Mouse (Mus musculus) heart, postnatal 25 days (tissue): ENCODE results near the gene Smg7. TPM values are rescaled to one million over a fixed set of nuclear protein-coding genes. Genes with fewer than 3 reads are reported as not detected.

ENCODE experiments used
- DNase-seq: peaks from one replicate; pipeline ENCODE4 v3.0.0; 2022; ENCODE audit warnings: low spot score
- intact Hi-C: fragments of 180-260 bp; cut with DNase I; formaldehyde crosslinking; loops from one replicate; pipeline ENCODE4 v1.15.1; 2025
- total RNA-seq, 2 experiments: library from RNA; stranded (reverse); gene quantifications; 2 replicates each; pipeline ENCODE4 v1.2.3; 2021

Smg7 gene
- total RNA-seq, 2 experiments from 2014 or later = 36.0 to 43.6 TPM

DNA sequence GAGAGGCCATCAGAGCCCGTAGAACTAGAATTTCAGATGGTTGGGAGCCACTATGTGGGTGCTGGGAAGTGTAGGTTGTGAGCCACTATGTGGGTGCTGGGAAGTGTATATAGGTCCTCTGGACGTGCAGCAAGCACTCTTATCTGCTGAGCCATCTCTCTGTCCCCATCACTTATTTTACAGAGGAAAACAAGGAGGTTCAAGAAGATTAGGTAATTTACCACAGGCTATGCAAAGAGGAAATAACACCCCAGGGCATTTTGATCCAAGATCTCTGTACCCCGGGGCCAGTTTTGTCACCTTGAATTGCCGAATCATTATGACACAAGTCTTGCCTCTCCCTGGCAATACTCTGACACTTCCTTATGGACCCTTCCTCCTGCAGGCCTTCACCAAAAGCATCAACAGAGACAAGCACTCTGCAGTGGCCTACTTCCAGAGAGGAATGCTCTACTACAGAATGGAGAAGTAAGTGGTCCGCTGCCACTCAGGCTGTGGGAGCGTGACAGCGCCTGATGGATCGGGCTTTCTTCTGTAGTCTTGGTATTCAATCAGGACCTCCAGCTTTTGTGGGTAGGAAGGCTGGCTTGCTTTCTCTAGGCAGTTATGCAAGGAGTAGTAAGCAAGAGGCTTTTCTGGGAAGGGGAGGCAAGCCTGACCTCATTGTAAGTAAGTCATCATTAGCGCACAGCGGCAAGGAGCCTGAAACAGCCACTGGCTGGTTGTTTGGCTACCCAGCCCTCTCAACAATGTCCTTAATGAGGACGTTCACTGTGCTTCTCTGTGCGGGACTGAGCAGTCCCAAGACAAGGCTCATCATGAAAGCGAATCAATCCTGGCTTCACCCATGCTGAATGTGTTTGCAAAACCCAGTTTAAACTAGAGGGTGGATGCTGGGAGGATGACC, 91.7 kb downstream of the Smg7 start:
- intact Hi-C loops = no loop called here
- no peak for DNase-seq

DNA sequence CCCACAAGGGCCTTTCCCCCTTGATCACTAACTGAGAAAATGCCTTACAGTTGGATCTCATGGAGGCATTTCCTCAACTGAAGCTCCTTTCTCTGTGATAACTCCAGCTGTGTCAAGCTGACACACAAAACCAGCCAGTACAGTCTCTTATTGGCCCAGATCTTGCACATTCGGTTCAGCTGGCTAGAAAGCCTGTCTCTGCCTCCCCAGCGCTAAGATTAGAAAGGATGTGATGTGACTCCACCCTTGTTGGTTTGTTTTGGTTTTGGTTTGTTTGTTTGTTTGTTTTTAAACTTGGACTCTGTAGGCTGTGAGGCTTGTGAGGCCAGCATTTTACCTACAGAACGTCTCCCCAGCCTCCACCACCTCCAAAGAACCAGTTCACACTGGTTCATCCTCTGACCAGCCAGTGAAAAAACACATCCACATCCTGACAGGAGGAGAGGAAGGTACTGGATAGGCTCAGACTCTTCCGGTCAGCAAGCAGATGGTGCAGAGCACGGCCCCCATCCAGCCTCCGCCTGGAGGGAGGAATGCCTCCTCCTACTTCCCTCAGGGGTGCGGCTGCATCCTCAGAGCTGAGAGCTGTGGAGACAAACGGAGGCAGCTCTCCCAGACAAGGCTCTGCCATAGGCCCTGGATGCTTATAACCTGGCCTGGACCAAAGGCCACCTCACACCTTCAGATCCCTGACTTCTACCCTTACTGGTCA, 92.7 kb downstream of the Smg7 start:
- DNase-seq = peak; percentile 8

DNA sequence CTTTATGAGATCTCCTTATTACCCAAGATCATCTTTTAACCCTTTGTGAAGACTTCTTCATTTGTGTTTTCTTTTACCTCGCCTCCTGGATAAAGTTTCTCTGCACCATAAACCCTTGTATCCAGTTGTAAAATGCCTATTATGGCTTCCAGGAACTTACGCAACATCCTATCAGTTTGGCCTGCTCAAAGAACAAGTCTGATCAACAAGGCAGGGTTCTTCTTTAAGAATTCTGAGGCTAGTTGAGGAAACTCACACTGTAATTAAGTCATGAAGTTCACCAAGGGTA, 94.1 kb downstream of the Smg7 start:
- DNase-seq = no peak
- intact Hi-C loops = no loop called here

More for the DNA sequence above, 92.7 kb downstream of the Smg7 start:
- intact Hi-C loops = no loop called here

DNA sequence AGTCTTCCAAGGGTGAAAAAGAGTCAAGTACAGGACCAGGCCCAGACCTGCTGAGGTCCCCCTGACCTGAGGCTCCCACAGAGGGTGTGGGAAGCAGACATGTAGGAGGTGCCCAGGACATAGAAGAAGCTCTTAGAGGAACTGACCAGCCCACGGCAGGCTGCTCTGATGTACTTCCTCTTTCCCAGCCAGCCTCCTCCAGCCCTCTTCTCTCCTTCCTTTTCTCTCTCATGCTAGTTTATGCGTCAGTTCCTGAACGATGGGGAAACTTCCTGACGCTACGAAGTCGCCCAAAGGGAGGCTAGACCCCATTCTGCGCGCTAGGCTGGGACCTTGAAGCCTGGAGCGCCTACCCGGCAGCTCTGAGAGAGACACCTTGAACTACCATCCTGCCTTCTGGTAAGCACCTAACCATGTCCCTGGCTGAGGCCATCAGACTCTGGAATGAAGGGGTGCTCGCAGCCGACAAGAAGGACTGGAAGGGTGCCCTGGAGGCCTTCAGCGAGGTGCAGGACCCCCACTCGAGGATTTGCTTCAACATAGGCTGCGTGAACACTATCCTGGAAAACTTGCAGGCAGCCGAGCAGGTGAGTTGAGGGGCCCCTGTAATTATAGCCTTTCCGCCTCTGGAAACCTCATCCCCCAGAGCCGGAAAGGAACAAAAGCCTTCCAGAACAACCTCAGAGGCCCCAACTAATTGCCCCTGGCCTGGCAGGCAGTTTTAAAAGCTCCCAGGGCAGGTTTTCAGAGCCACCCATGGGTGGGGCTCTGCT, 94.6 kb downstream of the Smg7 start:
- DNase-seq = peak; percentile 17
- intact Hi-C loops = no loop called here

DNA sequence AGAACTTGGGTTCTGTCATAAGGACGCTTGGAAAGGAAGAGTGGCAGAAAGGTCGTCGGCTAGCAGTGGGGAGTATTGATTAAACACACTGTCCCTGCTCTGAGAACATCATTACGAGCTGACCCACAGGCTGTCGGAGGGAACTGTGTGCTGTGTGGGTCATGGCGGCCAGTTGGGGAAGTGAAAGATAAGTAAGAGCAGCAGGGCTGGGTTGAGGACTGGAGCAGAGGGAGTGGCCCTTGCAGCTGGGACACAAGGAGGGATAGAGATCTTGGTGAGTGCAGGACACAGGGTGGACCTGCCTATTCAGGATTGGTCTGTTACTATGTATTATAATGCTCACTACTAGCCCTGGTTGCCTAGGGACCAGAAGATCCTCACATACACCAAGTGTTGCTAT, 97.5 kb downstream of the Smg7 start:
- DNase-seq = no peak
- intact Hi-C loops = no loop called here

DNA sequence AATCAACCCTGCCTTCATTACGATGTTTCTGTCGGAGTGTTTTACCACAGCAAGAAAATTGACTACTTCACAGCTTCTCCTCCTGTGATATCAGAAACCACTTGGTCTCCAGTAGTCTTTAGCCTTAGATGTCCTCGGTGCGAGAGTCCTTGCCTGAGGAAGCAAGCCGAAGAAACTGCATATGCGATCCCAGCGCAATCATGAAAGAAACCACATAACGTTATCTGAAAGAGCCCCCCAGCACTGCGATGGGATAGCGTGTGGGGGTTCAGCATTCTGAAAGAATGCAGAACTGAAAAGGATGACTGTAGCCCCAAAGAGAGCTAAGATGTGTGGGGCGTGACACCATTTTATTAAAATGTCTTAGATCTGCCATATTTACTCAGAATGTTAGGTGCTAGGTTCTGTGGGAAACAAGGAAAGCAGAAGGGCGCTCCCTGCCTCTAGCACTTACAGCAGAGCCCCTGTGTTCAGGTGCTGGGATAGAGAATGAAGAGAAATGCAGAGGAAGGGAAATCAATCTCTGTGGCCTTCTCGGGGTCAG, 101.7 kb downstream of the Smg7 start:
- no peak for DNase-seq
- intact Hi-C loops = no loop called here

DNA sequence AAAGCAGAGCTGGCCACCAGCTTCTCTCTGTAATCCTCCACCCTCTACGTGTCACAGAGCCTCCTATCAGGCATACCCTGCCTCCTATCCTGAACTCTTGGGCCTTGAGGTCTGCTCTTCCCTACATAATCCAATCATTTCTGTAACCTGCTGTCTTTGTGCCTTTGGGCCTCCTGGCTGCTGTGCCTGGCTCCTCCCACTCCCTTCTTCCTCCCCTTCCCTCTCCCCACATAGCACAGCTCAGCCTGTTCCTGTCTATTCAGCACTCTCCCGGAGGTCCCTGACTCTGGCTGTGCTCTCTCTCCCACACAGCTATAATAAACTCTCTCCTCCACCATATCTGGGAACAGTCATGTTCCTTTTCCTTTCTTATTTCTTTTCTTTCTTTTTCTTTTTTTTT, 102.5 kb downstream of the Smg7 start, which contains the start of gene Ncf2:
Gene Ncf2 (plus strand): TSS at position 298 of the 400 bp plus-strand sequence.
- DNase-seq = no peak
- intact Hi-C loops = no loop called here

DNA sequence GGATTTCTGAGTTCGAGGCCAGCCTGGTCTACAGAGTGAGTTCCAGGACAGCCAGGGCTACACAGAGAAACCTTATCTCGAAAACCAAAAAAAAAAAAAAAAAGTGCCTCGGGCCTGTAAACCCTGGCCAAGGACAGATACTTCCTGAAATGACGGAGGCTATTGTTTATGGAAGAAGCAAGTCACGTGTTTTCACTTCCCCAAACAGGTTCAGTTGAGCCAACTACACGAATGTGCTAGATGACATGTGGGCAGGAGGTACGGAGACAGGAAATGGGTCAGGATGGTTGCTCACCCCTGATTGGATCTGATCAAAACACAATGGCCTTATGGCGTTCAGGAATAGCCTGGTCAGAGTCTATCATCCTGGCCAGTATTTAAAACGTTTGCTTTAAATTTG, 104.3 kb downstream of the Smg7 start:
- no peak for DNase-seq
- intact Hi-C loops = no loop called here

DNA sequence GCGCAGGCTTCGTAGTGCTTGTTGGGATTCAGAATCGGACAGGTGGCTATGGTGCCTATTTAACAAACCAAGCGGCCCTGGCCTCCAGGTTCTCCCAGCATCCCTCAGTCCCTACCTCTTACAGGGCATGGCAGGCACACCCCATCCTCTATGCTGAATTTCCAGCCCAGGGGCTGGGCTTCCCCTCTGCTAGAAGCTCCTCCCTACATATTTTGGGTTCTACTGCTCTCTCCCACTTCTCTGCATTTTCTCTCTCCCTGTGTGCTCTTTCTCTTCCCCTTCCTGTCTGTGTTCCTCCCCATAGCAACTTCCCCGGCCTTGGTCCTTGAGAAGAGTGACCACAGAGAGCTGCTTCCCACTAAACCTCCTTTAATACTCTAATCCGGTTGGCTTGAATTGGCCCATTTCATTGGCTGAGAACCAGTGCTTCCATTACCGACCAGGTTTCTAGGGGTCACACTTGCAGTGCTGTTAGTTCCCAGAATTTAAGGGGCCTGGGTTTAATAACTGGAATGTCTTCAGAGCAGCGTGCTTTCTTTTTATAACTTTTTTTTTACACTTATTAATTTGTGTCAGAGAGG, 105.7 kb downstream of the Smg7 start:
- DNase-seq = no peak
- intact Hi-C loops = no loop called here

DNA sequence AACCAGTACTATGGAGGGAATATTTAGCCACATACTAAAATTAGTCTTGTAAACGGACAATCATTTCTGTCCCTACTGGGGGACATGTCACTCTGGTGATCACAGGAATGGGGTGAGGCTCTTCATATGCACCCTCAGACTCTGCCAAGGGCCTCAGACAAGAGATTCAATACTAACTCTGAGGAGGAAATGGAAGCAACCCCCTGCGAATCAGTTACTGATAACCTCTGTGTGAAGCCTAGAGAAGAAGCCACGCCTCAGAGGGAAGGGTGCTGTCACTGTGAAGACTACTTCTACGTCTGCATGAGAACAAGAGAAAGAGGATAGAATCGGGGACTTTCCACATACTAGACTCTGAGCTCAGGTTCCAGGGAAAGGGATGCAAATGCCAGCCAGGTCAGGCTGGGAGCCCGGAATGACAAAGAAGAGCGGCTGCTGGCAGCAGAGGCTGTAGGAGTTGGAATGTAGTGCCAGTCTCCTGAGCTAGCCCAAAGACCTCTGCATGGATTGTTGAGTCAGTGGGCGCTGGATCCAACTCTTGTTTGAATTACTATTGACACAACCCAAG, 106.7 kb downstream of the Smg7 start:
- intact Hi-C loops = no loop called here
- no peak for DNase-seq

DNA sequence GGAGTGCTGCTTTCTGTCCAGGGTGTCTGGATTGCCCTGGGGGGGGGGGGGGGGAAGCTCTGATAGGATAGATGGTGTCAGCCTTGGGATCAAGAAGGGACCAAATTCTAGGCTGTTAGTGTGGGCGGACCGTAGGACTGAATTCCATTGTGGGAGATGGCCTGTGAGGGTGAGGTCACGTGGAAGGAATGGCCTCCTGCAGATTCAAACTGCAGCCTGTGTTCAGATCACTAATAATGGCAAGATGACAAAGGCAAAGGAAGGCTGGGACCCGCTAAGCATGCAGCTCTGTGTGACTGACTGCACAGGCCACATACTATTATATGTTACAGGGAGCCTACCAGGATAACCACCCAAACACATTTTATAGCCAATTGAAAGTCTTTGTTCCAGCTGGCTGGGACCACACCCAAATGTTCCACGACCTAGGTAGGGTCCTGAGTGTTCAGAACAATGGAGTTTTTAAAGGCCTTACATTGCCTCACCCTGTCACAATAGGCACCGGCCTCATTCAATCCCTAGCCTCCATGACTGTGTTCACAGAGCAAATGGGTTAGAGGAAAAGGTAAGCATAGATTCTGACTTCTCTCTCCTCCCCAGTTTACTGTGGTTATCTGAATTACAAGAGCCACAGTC, 108.8 kb downstream of the Smg7 start:
- intact Hi-C loops = loop anchor here (5.0 kb wide), 2 partner anchors 39 to 109 kb away; partner anchors contain the start of gene Smg7
- no peak for DNase-seq

DNA sequence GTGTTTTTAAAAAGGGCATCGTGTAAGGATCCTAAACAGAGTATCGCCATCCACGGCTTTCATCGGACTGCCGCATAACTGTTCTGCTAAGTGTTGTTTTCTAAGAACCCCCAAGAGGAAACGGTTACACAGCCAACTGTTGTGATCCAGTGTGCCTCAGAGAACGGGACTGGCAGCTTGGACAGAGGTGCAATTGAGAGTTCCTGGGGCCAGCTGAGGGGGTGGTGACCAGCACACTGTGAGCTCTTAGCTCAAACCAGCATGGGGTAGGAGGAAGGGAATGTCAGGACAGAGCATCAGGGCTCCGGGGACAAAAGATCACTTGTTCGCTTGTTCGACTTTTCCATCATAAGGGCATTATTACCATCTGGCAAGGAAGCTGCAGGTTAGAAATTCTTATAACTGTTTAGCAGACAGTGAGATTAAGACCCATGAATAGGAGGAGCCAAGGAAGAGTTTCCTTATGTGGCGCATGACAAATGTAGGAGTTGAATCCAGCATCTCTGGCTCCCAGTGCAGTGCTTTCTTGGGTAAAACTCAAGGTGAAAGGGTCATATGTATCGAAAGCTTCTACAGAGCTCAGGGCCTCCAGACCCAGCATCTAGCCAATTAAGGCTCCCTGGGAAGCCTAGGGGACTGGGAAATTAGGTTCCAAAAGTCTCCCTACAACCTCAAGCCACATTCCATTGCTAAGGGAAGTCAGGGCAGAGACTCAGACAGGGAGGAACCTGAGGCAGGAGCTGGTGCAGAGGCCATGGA, 109.5 kb downstream of the Smg7 start:
- intact Hi-C loops = loop anchor here (5.0 kb wide), 2 partner anchors 39 to 109 kb away; partner anchors contain the start of gene Smg7

DNA sequence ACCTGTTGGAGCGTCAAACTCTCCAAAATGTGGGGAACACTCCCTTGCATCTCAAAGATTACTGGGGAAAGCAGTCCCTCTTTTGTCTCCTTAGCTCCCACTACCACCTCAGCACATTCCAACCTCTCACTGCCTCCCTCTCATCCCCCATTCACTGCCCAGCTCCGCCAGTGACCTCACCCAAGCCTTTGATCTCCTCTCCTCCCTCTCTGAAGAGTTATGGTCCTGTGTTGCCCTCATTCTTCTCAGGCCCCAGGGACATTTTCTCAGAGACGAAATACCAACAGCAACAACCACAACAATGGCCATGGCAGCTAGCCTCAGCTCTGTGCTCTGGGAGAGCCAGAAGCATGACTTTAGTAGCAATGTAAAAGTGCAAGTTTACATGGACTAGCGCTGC, 111.2 kb downstream of the Smg7 start:
- intact Hi-C loops = loop anchor here (5.0 kb wide), 2 partner anchors 41 to 111 kb away; partner anchors contain the start of gene Smg7
- no peak for DNase-seq

More for the DNA sequence above, 109.5 kb downstream of the Smg7 start:
- DNase-seq = no peak

DNA sequence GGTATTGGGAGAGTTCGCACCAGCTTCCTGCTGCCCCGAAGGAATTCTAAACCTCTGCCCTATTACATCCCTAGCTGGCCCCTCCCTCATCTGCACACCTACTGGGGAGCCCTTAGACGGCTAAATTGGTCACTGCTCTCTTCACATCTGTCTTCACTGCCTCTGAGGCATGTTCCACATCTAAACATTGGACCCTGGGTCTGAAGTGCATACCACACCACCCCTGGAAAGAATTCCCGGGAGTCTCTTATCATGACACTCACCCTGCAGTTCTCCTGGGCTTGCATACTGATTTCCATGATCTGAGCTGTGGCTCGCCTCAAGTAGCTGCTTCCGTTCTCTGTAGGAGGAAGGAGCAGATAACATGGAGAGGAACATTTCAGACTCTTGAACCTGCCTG, 111.6 kb downstream of the Smg7 start:
- intact Hi-C loops = loop anchor here (5.0 kb wide), 2 partner anchors 41 to 111 kb away; partner anchors contain the start of gene Smg7
- DNase-seq = no peak

DNA sequence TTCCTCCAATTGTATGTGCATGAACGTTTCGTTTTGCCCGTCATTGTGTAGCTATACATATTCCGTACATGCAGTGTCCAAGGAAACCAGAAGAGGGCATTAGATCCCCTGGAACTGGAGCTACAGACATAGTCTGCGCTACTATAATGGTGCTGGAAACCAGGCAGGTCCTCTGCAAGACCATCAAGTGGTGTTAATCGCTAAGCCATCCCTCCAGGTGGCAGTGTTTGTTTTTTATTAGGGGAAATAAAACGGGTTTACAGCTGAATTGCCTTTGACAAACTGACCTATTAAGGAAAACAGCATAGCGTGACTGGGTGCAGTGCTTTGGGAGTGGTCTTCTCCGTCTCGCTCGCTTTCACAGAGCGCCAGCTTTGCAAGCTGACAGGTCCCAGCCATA, 112.2 kb downstream of the Smg7 start:
- DNase-seq = no peak

DNA sequence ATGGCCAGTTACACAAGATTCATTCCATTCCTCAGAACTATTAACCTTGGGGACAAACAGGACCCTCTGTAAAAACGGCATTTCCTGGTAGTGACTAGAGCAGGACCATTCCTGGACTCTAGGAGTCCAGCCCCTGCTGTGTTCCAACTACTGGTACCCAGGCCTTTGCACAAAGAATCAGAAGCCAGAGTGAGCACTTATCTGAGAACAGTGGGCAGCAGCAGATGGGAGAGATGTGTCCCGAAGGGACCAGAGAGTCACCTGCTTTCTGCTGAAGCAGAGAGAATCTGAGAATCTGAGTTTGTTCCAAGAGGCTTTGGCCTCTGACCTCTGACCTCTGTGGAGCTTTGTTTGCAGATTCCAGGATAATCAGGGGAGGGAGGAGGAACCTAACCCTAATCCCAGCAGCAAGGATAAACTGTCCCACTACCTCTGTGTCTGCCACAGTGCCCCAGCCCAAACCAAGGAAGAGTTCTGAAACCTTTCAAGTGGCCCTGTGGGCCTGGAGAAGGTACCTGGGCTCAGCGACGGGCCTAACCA, 114.3 kb downstream of the Smg7 start:
- DNase-seq = no peak
- intact Hi-C loops = loop anchor here (5.0 to 10.0 kb wide), 3 partner anchors 54 to 607 kb away; no protein-coding TSS in a partner anchor

More for the DNA sequence above, 112.2 kb downstream of the Smg7 start:
- intact Hi-C loops = loop anchor here (5.0 kb wide), 2 partner anchors 42 to 112 kb away; partner anchors contain the start of gene Smg7
